Mouse (Mus musculus) thymus, postnatal 25 days (tissue): ENCODE data around the gene Rap1gds1.
A peak's percentile ranks its signal among the peaks of the same experiment; 100 is the strongest.

ENCODE experiments used
- DNase-seq: peaks from one replicate; pipeline ENCODE4 v3.0.0; 2022

The Rap1gds1 gene

DNA sequence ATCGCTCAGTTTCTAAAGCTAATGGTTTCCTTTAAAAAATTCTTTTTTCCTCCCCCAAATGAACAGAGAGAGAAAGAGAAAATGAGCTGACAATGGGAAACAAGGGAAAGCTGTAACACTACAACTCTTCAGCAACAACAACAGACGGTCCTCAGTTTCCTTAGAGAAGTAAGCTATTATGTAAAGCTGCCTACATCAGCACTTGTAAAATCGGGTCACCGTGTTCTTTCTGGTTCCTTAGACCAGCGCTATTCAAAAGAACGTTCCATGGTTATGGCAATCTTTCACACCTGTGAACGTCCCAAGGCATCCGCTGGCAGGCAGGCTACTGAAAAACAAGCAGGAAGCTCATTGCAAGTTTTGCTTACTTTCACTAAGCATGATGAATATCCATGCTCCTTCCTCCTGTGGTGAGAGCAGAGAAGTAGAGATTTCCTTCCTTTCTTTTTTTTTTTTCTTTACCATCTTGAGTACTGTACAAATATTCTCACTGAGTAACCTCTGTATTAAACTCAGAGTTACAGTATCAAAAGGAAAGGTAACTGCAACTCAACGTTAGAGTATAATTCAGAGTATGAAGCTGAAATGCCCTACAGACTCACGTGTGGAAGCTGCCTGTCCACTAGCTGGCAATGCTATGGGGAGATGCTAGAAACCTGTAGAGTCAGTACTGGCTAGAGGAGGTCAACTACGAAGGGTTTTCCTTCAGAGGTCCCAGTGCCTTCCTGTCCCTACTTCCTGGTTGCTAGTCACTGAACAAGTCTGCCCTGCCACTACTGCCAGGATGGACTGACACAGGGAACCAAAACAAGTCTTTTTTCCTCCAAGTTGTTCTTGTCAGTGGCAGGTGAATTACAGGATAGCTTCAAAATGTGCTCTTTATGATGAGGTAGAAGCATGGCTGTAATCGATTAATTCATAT lies 26.0 kb downstream of the Rap1gds1 start:
- DNase-seq = no peak

- DNase-seq = peak; percentile 34
Observed at GRCm38 (mm10) chr3:139042433-139042854, 32.6 kb downstream of the Rap1gds1 start.

GRCm38 (mm10) chr3:139041921-139042320 lies 33.1 kb downstream of the Rap1gds1 start:
- no peak for DNase-seq

GRCm38 (mm10) chr3:139037030-139037429 lies 38.0 kb downstream of the Rap1gds1 start:
- no peak for DNase-seq

DNA sequence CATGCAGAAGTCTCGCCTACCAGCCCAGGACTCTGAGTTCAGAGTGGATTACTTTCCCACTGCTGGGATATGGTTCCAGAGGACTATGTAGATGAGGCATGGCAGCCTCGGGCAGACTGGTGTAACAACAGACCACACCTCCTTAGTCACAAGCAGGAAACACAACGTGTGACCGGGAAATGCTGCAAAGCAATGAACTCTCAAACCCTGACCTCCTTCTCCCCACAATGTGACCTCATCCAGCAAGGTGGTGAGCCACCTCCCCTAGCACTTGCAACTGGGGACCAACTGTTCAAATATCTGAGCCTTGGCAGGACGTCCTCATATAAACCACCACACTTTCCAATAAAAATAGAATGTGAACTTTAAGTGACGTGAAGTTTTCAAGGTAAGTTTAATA lies 41.8 kb downstream of the Rap1gds1 start:
- no peak for DNase-seq

DNA sequence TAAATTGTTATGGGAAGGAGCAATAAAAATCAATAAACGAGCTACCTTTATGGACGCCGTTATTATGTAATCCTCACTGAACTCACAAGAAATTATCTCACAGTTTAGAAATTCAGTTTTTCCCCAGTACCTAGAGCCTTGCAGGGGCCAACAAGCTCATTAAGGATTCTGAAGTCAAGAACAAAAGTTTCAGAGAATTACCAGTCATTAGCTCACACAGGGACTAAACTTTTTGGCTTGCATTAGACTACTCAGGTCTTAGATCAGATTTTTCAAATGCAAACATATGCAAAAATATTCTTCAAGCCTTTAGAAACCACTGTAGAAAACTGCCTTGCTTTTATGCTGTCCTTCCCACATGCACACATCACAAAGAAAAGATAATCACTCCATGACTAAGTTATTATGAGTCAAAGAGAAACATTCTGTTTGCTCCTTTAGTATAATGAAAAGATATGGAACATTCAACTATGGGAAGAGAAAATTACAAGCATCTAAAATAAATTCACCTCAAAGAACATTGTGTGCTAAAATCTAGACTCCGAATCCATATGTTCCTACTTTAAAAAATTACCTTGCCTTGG lies 44.3 kb downstream of the Rap1gds1 start:
- no peak for DNase-seq

DNA sequence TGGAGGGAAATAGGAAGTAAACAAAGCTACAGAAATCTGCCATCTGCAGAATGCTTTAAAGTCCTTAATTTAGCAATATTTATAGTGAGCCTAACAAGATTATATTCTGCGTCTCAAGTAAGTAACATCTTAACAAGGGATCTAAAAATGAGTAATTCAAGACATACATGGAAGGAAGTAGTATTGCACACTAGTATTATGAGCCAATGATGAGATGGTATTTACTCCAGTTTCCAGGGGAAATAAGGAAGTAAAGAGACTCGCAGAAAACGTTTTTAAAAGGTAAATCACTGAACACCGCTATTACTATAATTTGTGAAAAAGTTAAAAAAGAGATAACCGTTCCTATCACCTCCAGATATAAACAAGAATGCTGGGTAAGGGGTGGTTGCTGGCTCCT lies 49.9 kb downstream of the Rap1gds1 start:
- no peak for DNase-seq

DNA sequence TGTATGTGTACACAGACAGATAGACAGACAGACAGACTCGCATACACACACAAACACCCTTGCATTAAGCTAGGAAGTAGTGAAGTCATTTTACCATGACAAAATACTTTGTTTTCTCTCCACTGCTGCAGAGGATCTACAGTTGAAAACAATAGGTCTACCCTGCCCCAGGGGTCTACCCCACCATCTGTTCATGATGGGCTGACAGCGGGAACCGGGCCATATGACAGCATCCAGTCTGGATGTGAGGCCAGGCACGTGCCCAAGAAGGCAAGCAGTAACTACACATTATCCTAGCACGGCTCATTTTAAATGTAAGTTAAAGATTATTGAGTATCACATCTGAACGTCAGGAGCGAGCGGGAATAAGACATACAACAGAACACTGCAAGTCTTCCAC lies 51.4 kb downstream of the Rap1gds1 start:
- DNase-seq = no peak

- DNase-seq = peak; percentile 16
Observed at GRCm38 (mm10) chr3:139012352-139012751, 62.6 kb downstream of the Rap1gds1 start.

- peak; percentile 11 for DNase-seq
Observed at GRCm38 (mm10) chr3:139005669-139006068, 69.3 kb downstream of the Rap1gds1 start.

DNA sequence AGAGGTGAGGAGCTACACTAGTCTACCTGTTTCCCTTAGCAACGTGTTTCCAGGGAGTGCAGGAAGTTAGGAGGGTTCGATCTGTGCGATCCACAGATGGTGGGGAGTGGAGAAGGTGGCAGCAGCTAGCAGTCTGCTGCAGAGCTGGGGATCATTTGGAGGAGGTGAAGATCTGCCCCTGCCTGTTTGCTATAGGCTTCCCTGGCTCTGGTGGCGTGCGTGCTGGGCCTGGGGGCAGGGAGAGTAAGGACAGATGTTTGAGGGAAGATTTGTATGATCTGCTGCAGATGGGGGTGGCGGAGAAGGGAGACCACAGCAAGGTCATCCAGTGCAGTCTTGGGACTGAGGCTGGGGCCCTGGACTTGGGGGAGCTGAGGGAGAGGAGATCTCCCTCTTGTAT lies 72.2 kb downstream of the Rap1gds1 start:
- no peak for DNase-seq

DNA sequence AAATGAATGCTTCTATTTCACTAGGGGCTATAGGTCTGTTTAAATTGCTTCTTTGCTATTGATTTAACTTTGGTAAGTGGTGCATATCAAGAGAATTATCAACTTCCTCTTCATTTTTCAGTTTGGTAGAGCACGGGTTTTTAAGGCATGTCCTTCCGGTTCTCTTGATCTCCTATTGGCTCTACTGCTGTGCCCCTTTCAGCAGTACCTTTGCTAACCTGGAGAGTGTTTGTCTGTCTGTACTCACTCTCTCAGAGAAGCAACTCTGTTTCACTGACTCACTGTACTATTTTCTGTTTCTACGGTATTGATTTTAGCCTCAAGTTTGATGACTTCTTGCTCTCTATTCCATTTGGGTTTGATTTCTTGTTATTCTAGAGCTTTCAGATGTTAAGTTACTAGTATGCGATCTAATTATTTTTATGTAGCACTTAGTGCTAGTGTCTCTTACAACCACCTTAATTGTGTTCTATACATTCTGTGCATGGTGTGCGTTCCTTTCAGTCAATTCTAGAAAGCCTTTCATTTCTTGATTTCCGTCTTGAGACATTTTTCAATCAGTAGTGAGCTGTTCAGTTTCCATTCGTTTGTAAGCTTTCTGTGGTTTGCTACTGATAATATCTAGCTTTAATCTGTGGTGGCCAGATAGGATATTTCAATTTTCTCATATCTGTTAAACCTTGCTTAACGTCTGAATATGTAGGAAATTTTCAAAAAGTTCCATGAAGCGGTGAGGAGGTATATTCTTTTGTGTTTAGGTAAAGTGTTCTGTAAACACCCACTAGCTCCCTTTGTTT lies 74.7 kb downstream of the Rap1gds1 start:
- DNase-seq = no peak

DNA sequence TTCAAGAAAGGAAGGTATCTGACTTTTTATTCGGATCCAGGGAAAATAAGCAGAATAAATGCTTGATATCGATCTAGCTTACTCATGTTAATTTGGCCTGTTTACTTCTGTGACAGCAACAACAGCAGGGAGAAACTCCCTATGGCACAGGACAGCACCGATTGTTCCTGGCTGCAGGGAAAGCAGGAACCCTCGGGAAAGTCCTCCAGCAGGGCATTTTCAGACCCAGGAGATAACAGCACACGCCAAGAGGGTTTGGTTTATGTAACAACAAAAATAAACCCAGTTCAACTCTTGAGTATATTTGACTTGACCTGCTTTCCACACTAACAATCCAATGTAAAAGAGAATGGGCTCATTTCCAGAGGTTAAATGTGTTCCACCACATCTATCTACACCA lies 81.5 kb downstream of the Rap1gds1 start:
- no peak for DNase-seq

- no peak for DNase-seq
Observed at GRCm38 (mm10) chr3:138991367-138991766, 83.6 kb downstream of the Rap1gds1 start.

GRCm38 (mm10) chr3:138989141-138989540 lies 85.9 kb downstream of the Rap1gds1 start:
- no peak for DNase-seq

DNA sequence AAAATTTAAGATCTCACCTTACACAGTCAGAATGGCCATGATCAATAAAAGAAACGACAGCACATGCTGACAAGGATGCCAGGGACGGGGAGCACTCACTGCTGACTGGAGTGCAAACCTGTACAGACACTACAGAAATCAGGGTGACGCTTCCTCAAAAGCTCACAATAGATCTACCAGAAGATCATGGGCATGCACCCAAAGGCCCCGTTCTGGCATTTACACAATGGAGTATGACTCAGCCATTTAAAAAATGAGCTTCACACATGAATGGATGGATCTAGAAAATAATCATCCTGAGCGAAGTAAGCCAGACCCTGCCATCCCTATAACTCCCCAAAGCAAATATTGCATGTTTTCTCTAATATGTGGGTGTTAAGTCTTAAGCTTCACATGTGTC lies 87.0 kb downstream of the Rap1gds1 start:
- DNase-seq = no peak

GRCm38 (mm10) chr3:138982249-138982648 lies 92.8 kb downstream of the Rap1gds1 start:
- no peak for DNase-seq

- DNase-seq = no peak
Observed at GRCm38 (mm10) chr3:138977413-138977812, 97.6 kb downstream of the Rap1gds1 start.

DNA sequence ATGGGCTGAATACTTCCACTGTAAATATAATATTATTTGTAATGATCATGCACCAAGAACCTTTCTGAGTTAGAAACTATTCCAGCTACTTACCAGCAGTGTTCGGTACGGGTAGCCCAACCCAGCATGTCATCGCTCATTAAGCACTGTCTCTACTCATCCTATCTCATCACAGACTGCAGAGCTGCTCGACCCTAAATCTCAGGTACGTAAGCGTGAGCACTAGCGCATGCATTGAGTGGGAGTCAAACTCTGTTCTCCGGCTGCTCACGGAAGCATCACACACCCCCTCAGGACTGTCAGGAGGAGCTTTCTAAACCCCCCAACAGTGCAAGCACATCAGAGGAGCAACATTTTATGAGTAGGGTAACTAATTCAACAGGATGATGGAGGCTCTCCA lies 107.4 kb downstream of the Rap1gds1 start:
- no peak for DNase-seq

DNA sequence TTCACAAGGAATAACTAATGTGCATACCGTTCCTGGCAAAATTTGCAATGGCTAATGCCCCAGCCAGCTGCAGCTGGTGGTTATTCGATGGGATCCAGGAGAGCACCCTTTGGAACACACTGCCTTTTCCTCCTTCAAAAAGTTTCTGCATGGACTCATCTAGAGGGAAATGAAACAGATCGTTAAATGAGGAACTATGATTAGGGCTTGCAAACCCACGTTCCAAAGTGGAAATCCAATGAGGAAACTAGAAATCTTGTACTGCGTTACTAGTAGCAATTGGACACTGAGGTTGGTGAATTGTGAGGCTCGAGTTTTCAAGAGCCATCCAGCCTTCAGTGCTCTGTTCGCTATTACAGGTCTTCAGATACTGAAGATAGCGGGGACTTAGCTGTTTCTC lies 116.5 kb downstream of the Rap1gds1 start:
- DNase-seq = no peak

GRCm38 (mm10) chr3:138955220-138955619 lies 119.8 kb downstream of the Rap1gds1 start:
- DNase-seq = no peak

- DNase-seq = no peak
Observed at GRCm38 (mm10) chr3:138949081-138949480, 125.9 kb downstream of the Rap1gds1 start.

DNA sequence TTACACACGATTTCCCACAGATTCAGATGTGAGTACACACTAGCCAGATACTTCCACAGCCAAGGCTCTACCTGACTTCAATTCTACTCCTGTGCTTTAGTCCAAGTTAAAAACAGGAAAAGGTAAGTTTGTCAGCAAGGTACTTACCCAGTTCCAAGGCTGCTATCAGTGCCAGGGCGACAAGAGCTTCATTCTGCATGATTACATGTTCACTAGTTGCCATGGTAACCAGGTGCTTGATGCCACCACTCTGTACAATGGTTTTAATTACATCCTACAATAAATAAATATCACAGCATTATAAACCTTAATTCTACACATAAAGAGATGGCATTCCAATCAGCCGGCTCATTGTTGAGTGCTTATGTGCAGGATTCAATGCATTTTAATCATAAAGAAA lies 129.5 kb downstream of the Rap1gds1 start:
- no peak for DNase-seq

DNA sequence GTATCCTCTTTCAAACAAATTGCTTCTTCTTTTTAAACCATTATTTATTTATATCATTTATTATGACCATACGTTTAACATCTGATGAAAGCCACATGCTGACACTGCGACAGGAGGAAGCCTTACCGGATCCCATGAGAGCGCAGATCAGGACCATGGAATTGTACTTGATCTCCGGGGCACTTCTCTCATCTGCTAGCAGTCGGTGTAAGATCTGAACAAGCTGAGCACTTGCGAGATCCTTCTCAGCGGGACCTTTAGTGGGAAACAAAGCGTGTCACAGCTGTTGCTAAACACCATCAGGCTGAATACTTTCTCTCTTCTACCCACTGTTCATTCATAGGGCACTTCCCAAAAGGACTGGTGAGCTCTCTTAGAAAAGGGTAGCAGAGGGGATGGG lies 133.4 kb downstream of the Rap1gds1 start:
- DNase-seq = no peak
